Mouse (Mus musculus): Measurements from ENCODE around the gene Polk. TPM values are rescaled to one million over a fixed set of nuclear protein-coding genes. Genes with fewer than 3 reads are reported as not detected.

Polk gene
- polyA plus RNA-seq (2017; shearing (Covaris generic)): 27.9 TPM

GRCm38 (mm10) chr13:96542081-96542889 is at the start of gene Polk, which contains the start of gene Col4a3bp:
Gene Polk (minus strand): TSS chr13:96542579.
Gene Col4a3bp (plus strand): TSS chr13:96542618.

GRCm38 (mm10) chr13:96490433-96490832 is 51.9 kb downstream of the Polk start, which contains the start of gene Gm17622:
Gene Gm17622 (plus strand): TSS chr13:96490733.

DNA sequence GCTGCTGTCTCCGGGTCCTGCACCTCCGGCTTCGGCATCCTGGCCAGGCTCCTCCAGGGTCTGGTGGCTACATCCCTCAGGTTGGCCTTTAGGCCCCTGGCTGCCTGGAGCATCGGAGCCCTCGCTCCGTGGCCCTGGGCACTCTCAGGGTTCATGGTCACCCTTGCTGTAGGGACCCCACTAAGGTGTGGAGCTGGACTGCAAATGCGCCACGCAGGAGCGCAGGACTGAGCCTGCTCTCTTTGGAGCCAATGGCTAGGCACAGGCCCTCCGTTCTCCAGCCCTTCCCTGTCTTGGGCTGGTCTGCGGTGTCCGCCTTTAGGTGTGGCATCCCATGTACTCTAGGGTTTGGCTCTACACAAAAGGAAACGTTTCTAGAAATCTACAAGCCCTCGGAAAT is 71.4 kb downstream of the Polk start, which contains the start of gene Ankdd1b:
TSS of gene Ankdd1b (minus strand) at position 242 of the 400 bp plus-strand sequence.

Other genes starting within 250 kb of the Polk start
- gene Poc5, start 154.3 kb downstream of the Polk start, polyA plus RNA-seq (2017; shearing (Covaris generic)): 23.7 TPM
- gene Ankdd1b, start 71.4 kb downstream of the Polk start, polyA plus RNA-seq (2017; shearing (Covaris generic)): not detected
- gene Gm17622, start 51.8 kb downstream of the Polk start, polyA plus RNA-seq (2017; shearing (Covaris generic)): not detected
- gene Col4a3bp, start within 50 bp of the Polk start, polyA plus RNA-seq (2017; shearing (Covaris generic)): 9.0 TPM
- gene Hmgcr, start 128.4 kb upstream of the Polk start, polyA plus RNA-seq (2017; shearing (Covaris generic)): 99.6 TPM
- not detected for gene Ankrd31, start 205.7 kb upstream of the Polk start, polyA plus RNA-seq (2017; shearing (Covaris generic))

Measured in activated CD4-positive, CD25-positive, alpha-beta regulatory T cell, adult 9 weeks (primary cell).